Mouse (Mus musculus) activated CD4-positive, CD25-positive, alpha-beta regulatory T cell (primary cell): ENCODE results near the gene Muc2. TPM values are rescaled to one million over a fixed set of nuclear protein-coding genes. Genes with fewer than 3 reads are reported as not detected.

ENCODE experiments used
- polyA plus RNA-seq, 2 experiments: library from polyadenylated mRNA; unstranded; fragments of 100-300 nt; shearing (Covaris generic); gene quantifications; one replicate each; pipeline ENCODE4 v1.2.1; 2017

The Muc2 gene
- polyA plus RNA-seq = under 1 TPM; 0.16 to 0.36 TPM

GRCm38 (mm10) chr7:141690040-141690439 is at the start of gene Muc2:
Muc2 (plus strand) TSS chr7:141690340.

GRCm38 (mm10) chr7:141788677-141789452 is 98.7 kb downstream of the Muc2 start, which contains the start of gene Muc5ac:
Muc5ac (plus strand) TSS chr7:141788972.

Other genes with a start within 250 kb of the Muc2 start
- gene Pidd1, start 246.3 kb upstream of the Muc2 start, polyA plus RNA-seq = 10 to 100 TPM; 10.4 to 10.6 TPM
- 1,000 to 10,000 TPM; 1,171 to 2,116 TPM for gene Rplp2, start 243.0 kb upstream of the Muc2 start, polyA plus RNA-seq
- gene Pnpla2, start 235.1 kb upstream of the Muc2 start, polyA plus RNA-seq = 10 to 100 TPM; 88.2 to 90.1 TPM
- under 1 TPM in 1 of 2 experiments, not detected in 1; 0.59 TPM for gene Cracr2b, start 229.2 kb upstream of the Muc2 start, polyA plus RNA-seq
- gene Cd151, start 222.9 kb upstream of the Muc2 start, polyA plus RNA-seq = 10 to 100 TPM in 1 of 2 experiments, 1 to 10 TPM in 1; 6.6 to 10.4 TPM
- gene Polr2l, start 215.2 kb upstream of the Muc2 start, polyA plus RNA-seq = 10 to 100 TPM; 33.5 to 36.8 TPM
- gene Tspan4, start 215.1 kb upstream of the Muc2 start, polyA plus RNA-seq = 1 to 10 TPM; 2.9 to 3.2 TPM
- 10 to 100 TPM; 10.7 to 19.5 TPM for gene Chid1, start 150.5 kb upstream of the Muc2 start, polyA plus RNA-seq
- gene Ap2a2, start 128.2 kb upstream of the Muc2 start, polyA plus RNA-seq = 10 to 100 TPM; 35.9 to 51.1 TPM
- gene Muc6, start 35.0 kb upstream of the Muc2 start, polyA plus RNA-seq = under 1 TPM; 0.14 to 0.36 TPM
- gene Muc5ac, start 98.6 kb downstream of the Muc2 start, polyA plus RNA-seq = under 1 TPM in 1 of 2 experiments, not detected in 1; 0.06 TPM
- gene Muc5b, start 148.7 kb downstream of the Muc2 start, polyA plus RNA-seq = under 1 TPM in 1 of 2 experiments, not detected in 1; 0.12 TPM
- gene Tollip, start 228.2 kb downstream of the Muc2 start, polyA plus RNA-seq = 10 to 100 TPM; 41.9 to 42.3 TPM